Mouse (Mus musculus): ENCODE results near the gene Npr1.

Gene Npr1

GRCm38 (mm10) chr3:90475831-90476611 lies 10.4 kb upstream of the Npr1 start, which contains the start of gene Ilf2:
Ilf2 (plus strand) TSS chr3:90476126.
- peak; percentile 96 for DNase-seq (ENCODE audit: low spot score)

- DNase-seq (ENCODE audit: low spot score) = no peak
Observed at GRCm38 (mm10) chr3:90475151-90475830, 9.6 kb upstream of the Npr1 start.

- DNase-seq (ENCODE audit: low spot score) = no peak
Observed at GRCm38 (mm10) chr3:90472213-90472612, 6.5 kb upstream of the Npr1 start.

DNA sequence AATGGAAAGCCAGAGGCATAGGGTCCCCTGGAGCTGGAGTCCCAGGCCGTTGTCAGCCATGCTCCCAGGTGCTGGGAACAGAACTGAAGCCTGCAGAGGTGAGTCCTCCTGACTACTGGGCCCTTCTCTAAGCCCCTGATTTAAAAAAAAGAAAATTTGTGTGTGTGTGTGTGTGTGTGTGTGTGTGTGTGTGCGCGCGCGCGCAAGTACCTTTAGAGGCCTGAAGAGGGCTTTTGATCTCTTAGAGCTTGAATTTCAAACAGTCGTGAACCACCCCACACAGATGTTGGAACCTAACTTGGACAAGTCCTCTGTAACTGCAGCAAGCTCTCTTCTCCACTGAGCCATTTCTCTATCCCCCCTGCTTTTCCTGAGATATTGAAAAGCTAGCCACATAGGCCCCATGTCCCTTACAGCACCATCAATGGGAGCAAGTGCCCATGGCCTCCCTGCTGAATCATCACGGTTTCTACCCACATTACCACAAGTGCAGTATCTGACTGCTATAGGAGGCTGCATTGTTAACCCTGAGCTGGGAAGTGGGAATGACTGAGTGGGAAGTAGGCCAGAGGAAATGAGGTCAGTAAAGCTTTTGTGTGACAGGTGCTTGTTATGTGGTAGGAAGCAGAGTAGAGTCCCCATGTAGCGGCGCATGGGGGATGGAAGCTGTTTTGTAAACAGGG lies 2.1 kb upstream of the Npr1 start:
- no peak for DNase-seq (ENCODE audit: low spot score)

DNA sequence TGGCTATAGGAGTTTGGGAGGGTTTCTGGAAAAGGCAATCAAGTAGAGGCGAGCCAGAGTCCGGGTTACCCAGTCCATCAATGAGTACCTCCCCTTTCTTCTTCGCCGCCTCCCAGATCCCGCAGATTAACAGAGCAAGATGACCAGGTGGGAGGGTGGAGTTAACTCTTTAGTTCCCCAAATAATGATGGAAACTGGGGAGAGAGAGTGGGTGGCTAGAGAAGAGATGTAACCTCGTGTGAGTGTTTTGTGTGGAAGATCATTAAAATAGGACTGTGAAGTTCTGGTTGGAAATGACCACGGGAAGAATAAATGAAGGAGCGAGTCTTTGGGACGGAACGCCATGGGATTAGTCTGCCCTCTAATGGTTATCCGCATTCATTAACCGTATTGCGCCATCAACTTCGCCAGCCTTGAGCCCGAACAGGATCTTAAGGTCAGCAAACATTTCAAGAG lies 673 bp upstream of the Npr1 start:
- no peak for DNase-seq (ENCODE audit: low spot score)

DNA sequence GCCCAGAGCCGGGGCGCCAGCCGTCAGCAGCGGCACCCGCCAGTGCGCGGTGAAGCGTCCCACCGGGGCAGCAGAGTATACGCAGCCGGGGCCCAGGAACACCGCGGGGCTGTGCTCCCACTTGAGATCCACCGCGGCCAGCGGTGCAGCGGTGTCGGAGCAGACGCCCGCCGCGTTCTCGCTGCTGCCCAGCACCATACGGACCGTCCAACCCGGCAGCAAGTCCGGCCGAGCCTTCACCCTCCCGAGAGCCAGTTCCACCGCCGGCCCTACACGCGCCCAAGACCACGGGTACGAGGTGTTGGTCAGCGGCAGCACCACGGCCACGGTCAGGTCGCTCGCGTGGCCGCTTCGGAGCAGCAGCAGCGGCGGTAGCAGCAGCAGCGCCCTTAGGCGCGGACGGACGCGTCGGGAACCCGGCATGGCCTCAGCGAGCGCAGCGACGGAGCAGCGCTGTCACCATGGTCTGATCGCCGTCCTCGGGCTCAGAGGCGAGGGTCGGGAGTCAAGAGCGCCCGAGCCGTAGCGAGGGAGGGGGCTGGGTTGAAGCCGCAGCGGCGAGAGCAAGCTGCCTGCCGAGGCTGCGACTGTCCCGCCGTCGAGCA lies 483 bp downstream of the Npr1 start:
- DNase-seq (ENCODE audit: low spot score) = no peak

DNA sequence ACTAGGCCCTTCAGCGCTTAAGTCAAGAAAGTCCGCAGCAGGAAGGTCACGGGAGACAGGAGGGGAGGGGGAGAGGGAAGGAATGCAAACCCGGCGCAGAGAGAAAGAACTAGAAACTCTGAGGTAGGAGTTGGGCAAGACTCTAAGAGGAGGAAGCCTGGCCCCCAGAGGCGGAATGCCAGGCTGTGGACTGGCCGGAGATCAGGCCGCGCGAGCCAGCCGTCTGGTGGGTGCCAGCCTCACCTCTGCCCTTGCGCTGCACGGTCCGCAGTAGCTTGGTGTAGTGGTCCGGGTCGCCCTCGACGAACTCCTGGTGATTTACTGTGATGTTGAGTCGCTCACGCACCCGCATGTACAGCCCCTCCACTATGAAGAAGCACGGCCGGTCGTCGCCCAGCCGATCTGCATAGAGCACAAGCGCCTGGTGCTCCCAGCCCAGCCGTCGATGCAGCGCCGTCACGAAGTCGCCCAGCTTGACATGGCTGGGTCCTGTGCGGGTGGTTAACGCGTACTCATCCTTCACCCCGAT lies 1.1 kb downstream of the Npr1 start:
- no peak for DNase-seq (ENCODE audit: low spot score)

DNA sequence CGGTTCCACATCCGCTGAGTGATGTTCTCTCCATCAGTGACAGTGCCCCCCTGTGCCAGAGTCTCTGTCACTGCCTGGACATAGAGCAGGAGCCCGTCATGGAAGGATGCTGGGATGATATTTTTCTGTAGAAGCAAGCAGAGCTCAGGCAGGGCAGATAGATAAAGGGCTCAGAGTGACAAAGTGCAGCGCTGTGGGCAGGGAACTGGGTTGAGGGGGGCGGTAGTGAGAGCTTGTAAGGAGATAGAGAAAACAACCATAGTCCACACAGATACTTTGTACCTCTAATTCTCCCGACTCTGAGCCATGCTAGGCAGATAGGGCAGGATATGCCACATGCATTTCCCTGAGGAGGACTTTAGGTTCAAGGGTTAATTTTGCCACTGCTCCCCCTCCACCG lies 3.1 kb downstream of the Npr1 start:
- no peak for DNase-seq (ENCODE audit: low spot score)

DNA sequence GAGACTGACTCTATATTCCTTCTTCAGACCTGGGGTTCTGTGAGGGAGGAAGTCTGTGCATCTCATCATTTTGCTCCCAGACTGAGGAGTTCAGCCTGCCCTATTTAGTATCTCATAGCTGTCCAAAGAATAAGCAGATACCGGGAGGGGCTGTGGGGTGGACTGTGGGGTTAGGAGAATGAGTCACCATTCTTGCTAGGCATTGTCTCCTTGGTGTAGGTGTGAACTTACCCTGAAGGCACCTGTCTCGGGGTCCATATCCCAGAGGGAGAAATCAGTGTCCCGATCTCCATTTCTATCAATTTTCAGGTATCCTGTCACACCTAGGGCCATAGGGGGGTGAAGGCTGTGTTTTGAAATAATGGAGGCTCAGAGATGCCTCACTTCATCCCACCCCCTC lies 3.7 kb downstream of the Npr1 start:
- no peak for DNase-seq (ENCODE audit: low spot score)

DNA sequence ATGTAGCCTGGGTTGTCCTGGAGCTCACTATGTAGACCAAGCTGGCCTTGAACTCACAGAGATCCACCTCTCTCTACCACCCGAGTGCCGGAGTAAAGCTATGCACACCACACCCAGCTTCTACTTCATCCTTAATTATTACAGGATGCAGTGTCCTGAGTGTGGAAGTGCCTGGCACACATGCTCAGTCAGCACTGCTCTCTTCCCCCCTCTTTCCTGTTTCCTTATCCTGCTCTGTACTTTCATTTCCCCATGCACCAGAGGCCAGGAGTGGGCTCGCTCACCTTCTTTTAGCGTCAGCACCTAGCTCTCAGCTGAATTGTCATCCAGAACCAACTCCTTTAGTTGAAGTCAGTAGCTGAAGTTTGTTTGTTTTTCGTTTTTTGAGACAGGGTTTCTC lies 5.4 kb downstream of the Npr1 start:
- DNase-seq (ENCODE audit: low spot score) = no peak

- no peak for DNase-seq (ENCODE audit: low spot score)
Observed at GRCm38 (mm10) chr3:90459727-90460126, 5.9 kb downstream of the Npr1 start.

DNA sequence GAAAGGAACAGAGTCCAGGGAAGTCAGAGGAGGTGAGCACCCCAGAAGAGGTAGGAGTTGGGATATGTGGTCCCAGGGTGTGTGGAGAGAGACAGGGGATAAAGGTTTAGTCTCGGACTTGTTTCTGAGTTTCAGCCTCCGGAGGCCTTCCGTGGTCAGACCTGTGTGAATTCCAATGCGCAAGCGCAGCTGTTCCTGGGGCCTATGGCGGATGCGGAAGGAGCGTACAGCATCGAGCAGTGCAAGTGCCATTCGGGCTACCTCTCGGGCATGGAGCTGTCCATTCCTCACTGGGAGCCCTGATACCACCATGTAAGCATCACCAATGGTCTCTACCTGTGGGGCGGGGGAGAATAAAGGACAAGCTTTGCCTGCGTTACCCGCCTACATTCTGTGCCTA lies 10.7 kb downstream of the Npr1 start:
- DNase-seq (ENCODE audit: low spot score) = no peak

GRCm38 (mm10) chr3:90451396-90452095 lies 14.1 kb downstream of the Npr1 start:
- no peak for DNase-seq (ENCODE audit: low spot score)

DNA sequence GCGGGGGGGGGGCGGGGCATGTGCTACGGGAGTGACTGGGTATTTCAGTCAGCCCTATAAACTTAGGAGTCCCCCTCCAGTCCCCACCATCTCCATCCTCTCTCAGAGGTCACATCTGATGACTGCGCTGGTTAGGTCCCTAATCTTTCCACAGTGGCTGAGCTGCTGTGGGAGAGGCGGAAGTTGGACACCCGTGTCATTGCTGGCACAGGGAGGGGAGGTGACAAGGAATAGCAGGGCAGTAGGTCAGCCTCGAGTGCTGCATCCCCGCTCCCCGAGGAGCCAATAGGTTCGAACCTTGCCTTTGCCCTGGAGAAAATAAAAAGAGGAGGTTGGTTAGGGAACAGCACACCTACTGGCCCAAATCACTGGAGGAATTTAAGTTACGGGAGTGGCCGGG lies 14.8 kb downstream of the Npr1 start:
- no peak for DNase-seq (ENCODE audit: low spot score)

DNA sequence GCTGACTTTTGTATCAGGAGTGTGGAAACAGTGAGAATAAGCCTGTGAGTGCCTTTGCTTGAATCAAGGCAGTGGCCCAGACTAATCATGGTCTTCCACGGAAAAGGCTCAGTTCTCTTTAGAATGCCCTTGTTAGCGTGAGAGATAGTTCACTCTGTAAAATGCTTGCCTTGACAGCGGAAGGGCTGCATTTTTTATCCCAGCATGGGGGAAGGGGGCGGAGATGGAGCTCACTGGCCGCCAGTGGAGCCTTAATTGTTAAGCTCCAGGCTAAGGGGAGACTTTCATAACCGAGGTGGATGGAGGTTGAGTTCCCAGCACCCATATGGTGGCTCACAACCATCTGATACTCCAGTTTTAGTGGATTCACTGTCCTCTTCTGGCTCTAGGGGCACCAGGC lies 17.0 kb downstream of the Npr1 start:
- DNase-seq (ENCODE audit: low spot score) = no peak

DNA sequence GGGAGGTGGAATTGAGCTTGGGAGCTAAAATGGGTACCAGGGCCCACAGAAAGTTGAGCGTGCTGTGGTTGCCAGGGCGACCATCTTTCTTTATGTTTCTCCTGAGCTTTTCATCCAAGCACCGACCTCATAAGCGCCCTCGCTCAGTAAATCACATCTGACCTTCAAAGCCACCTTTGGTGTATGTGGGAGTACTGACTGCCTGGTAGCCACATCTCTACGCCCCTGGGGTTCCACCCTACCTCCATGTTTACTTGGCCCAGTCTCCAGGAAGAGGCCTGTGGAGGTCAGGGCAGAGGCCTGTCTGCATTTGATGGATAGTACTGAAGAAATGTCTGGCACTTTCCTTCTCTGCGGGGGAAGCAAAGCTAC lies 18.6 kb downstream of the Npr1 start:
- DNase-seq (ENCODE audit: low spot score) = no peak

GRCm38 (mm10) chr3:90446389-90447122 lies 19.1 kb downstream of the Npr1 start:
- peak; percentile 72 for DNase-seq (ENCODE audit: low spot score)

DNA sequence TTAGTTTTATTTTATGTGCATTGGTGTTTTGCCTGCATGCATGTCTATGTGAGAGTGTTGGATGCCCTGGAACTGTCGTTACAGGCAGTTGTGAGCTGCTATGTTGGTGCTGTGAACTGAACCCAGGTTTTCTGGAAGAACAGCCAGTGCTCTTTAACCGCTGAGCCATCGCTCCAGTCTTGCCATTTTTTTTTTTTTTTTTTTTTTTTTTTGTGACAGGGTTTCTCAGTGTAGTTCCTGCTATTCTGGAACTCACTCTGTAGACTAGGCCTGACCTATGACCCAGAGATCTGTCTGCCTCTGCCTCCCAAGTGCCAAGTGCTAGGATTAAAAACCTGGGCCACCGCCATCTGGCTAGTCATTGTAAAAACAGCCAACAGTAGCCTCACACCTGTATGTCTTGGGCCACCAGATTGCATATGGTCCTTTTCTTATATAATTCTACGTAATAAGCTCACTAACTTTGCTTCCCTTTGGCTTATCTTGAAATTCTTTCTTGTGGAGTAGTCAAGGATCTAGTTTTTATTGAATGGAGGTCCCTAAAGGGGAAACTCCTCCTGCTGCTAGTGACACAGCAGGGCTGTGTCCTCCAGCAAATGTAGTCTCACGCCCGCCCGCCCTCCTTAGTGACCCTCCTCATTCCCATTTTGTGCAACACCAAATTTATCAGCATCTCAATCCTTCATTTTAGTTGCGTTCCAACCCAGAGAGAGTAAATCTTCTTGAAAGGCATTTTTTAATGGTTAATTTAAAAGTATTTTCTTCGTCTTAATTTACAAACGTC lies 20.1 kb downstream of the Npr1 start:
- no peak for DNase-seq (ENCODE audit: low spot score)

GRCm38 (mm10) chr3:90443977-90444376 lies 21.7 kb downstream of the Npr1 start:
- no peak for DNase-seq (ENCODE audit: low spot score)

DNA sequence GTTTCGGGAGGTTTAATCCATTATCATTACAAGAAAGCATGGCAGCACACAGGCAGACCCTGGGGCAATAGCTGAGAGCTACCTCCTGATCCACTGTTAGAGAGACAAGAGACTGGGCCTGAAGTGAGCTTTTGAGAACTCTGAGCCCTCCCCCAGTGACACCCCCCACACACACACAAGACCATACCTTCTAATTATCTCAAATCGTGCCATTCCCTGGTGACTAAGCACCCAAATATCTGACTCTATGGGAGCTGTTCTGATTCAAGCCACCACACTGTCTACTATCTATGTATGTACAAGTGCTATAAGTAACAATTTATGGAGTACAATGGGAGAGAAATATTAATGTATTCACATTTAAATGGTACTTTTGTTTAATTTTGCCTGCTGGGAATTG lies 24.9 kb downstream of the Npr1 start:
- no peak for DNase-seq (ENCODE audit: low spot score)

All from left cerebral cortex, adult 11 months (tissue).